Mouse (Mus musculus) intestine, postnatal 0 days (tissue): ENCODE results near the gene Prkrip1. TPM values are rescaled to one million over a fixed set of nuclear protein-coding genes. Genes with fewer than 3 reads are reported as not detected.
"Not testable (repeated sequence)": the region's sequence is repeated elsewhere in the genome, so short reads cannot be mapped to it uniquely, and the experiment has no call there.

Experiments used
- ATAC-seq: fragments of 200-750 bp; cut with Nextera tagmentation; 2 replicates; pipeline ENCODE4 v1.8.0; 2017; ENCODE audit warnings: mild to moderate bottlenecking, moderate TSS enrichment, moderate library complexity
- H3K27ac ChIP-seq: fragments of 300-500 bp; sonication (generic); 2 replicates; pipeline ENCODE4 v1.5.1; 2014; ENCODE audit warnings: mild to moderate bottlenecking, low read depth, low read length, moderate library complexity
- H3K27me3 ChIP-seq: fragments of 300-500 bp; sonication (generic); replicated peaks from 2 replicates; pipeline ENCODE4 v1.6.1; 2014; ENCODE audit warnings: low read length, mixed read lengths; ENCODE audit not compliant: control insufficient read depth, insufficient read depth
- H3K36me3 ChIP-seq: fragments of 300-500 bp; sonication (generic); 2 replicates; pipeline ENCODE4 v1.6.1; 2014; ENCODE audit warnings: mild to moderate bottlenecking, moderate library complexity; ENCODE audit not compliant: control insufficient read depth, insufficient read depth
- H3K4me1 ChIP-seq: fragments of 300-500 bp; sonication (generic); replicated peaks from 2 replicates; pipeline ENCODE4 v1.6.1; 2014; ENCODE audit warnings: antibody characterized with exemption, low read length, mixed read lengths; ENCODE audit not compliant: control insufficient read depth, insufficient read depth
- H3K4me2 ChIP-seq: fragments of 300-500 bp; sonication (generic); replicated peaks from 2 replicates; pipeline ENCODE4 v1.6.1; 2014; ENCODE audit warnings: low read depth, mild to moderate bottlenecking, moderate library complexity
- H3K4me3 ChIP-seq: fragments of 300-500 bp; sonication (generic); 2 replicates; pipeline ENCODE4 v1.5.1; 2014; ENCODE audit warnings: low read depth, low read length
- H3K9ac ChIP-seq: fragments of 300-500 bp; sonication (generic); 2 replicates; pipeline ENCODE4 v1.6.1; 2014; ENCODE audit warnings: mild to moderate bottlenecking, low read depth, low read length
- H3K9me3 ChIP-seq: fragments of 300-500 bp; sonication (generic); 2 replicates; pipeline ENCODE4 v1.6.1; 2016; ENCODE audit warnings: mixed run types; ENCODE audit not compliant: control insufficient read depth
- CTCF ChIP-seq: sonication (generic); IDR thresholded peaks from 2 replicates; pipeline ENCODE4 v1.5.1; 2016; ENCODE audit warnings: low read depth, mild to moderate bottlenecking, control low read depth, antibody characterized with exemption, moderate library complexity
- WGBS: fragments of 180-500 bp; shearing (Covaris S2); extraction: QIAGEN DNeasy Blood & Tissue Kit; methylation state at CpG from one replicate; pipeline ENCODE4 v1.1.7; 2014; 5-methylcytosine and 5-hydroxymethylcytosine counted together
- polyA plus RNA-seq: library from polyadenylated mRNA; unstranded; fragments of >200 nt; fragmentation: Nextera tagmentation; extraction: Ambion mirVana; gene quantifications from 2 replicates; pipeline ENCODE4 v1.2.1, GENCODE M21; 2015

The Prkrip1 gene
- polyA plus RNA-seq, 1 experiment from 2014 or later = 37.7 TPM

DNA sequence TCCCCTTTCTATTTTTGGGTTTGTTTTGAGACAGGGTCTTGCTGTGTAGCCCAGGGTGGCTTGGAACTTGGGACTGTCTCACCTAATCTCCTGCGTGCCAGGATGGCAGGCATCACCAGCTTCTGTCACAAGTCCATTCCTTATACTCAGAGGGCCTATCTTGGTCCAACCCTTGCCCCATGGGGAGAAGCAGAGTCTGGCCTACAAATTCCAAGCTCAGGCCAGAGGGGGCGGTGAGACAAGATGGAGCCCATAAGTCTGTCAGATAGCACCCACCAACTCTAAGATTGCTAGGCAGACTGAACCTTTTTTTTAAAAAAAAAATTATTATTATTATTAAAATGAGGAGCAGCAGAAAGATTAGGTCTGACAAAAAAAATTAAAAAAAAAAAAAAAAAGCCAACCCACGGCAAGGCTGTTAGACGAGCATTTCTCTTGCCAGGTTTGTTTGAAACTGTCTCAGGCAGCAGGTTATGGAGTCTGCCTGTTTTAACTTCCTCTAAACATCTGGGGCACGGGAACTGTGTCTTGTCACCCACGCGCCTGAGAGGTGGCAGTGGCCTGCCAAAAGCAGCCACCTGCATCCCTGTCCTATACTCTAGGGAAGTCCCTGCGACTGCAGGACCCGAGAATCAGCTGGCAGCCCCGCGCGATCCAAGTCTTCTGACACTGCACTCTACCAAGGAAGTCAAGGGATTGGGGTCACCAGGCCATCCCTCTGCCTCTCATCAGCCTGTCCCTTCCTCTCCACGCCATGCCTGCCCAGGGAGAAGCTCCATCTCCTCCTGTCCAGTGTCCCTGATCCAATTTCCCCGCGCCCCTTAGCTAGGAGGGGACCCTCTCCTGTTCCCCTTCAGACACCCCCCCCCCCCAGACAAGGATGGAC is 28.9 kb downstream of the Prkrip1 start:
- Histone ChIP-seq H3K36me3 (no peaks in the 10 kb centered on the region; the same call in 1 of the 2 replicates), H3K27ac (peak overlapping the region; percentile 79), H3K9ac (peak overlapping the region; percentile 47), H3K4me3 (peak overlapping the region; percentile 52), H3K9me3 (0 out of 2 replicates have a peak, but pooled peaks cover 3% of the 10 kb centered on the region), H3K27me3 (no peaks in the 10 kb centered on the region), H3K4me1 (0 out of 2 replicates have a peak, but pooled peaks cover 10% of the 10 kb centered on the region), H3K4me2 (peak overlapping the region; percentile 91)
- TF ChIP-seq CTCF = no peak
- ATAC-seq = peak; percentile 11
- WGBS = 17% methylated on average over 15 of the region's 15 CpGs

- Histone ChIP-seq H3K4me3 (no peak overlapping the region), H3K27me3 (no peaks in the 10 kb centered on the region), H3K4me2 (no peak overlapping the region), H3K4me1 (0 out of 2 replicates have a peak, but pooled peaks cover 8% of the 10 kb centered on the region), H3K9me3 (0 out of 2 replicates have a peak, but pooled peaks cover 3% of the 10 kb centered on the region), H3K9ac (no peak overlapping the region), H3K36me3 (no peaks in the 10 kb centered on the region; the same call in 1 of the 2 replicates), H3K27ac (no peak overlapping the region)
- WGBS = 93% methylated on average over 3 of the region's 3 CpGs
- peak; percentile 53 for TF ChIP-seq CTCF
- no peak for ATAC-seq
Measured at GRCm38 (mm10) chr5:136168071-136168470, 30.7 kb downstream of the Prkrip1 start.

DNA sequence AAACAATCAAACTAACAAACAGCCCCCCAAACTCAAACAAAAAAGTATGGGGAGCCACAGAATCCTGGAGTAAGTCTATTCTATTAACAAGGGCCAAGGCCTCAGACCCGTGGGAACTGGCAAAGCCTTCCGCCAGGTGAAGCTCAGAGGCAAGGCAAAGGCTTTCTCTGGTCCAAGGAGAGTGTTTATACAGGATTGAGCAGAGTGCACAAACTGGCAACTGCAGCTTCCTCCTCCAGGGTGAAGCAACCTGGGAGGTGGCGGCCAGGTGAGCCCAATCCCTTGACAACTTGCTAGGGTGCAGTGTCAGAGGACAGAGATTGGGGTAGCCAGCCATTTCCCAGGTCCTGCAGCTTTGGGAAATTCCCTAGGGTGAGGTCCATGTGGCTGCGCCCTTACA is 31.5 kb downstream of the Prkrip1 start:
- Histone ChIP-seq H3K27ac (no peak overlapping the region), H3K36me3 (no peaks in the 10 kb centered on the region; the same call in 1 of the 2 replicates), H3K9me3 (0 out of 2 replicates have a peak, but pooled peaks cover 3% of the 10 kb centered on the region), H3K9ac (no peak overlapping the region), H3K4me3 (no peak overlapping the region), H3K4me1 (0 out of 2 replicates have a peak, but pooled peaks cover 2% of the 10 kb centered on the region), H3K4me2 (no peak overlapping the region), H3K27me3 (no peaks in the 10 kb centered on the region)
- TF ChIP-seq CTCF = no peak
- 83% methylated on average over 4 of the region's 4 CpGs for whole genome bisulfite sequencing
- no peak for ATAC-seq

- Histone ChIP-seq H3K9me3 (0 out of 2 replicates have a peak, but pooled peaks cover 3% of the 10 kb centered on the region), H3K4me1 (no peaks in the 10 kb centered on the region), H3K27me3 (no peaks in the 10 kb centered on the region), H3K4me3 (no peak overlapping the region), H3K27ac (no peak overlapping the region), H3K9ac (no peak overlapping the region), H3K36me3 (peaks cover 7% of the 10 kb centered on the region), H3K4me2 (no peak overlapping the region)
- WGBS = 82% methylated on average over 8 of the region's 8 CpGs
- no peak for ATAC-seq
- TF ChIP-seq CTCF = no peak
Measured at GRCm38 (mm10) chr5:136165246-136165645, 33.5 kb downstream of the Prkrip1 start.

- H3K27me3 ChIP-seq = no peaks in the 10 kb centered on the region
- H3K4me1 ChIP-seq = no peaks in the 10 kb centered on the region
- no peak overlapping the region for H3K9ac ChIP-seq
- H3K4me2 ChIP-seq = no peak overlapping the region
- peaks cover 7% of the 10 kb centered on the region for H3K36me3 ChIP-seq
- no peak overlapping the region for H3K4me3 ChIP-seq
- no peak overlapping the region for H3K27ac ChIP-seq
- ATAC-seq = no peak
- H3K9me3 ChIP-seq = 0 out of 2 replicates have a peak, but pooled peaks cover 3% of the 10 kb centered on the region
- no peak for TF ChIP-seq CTCF
- 82% methylated on average over 11 of the region's 11 CpGs for WGBS
Measured at GRCm38 (mm10) chr5:136163807-136164474, 34.8 kb downstream of the Prkrip1 start.

GRCm38 (mm10) chr5:136160084-136160483 is 38.7 kb downstream of the Prkrip1 start:
- not testable (repeated sequence) for ATAC-seq, H3K4me2 ChIP-seq, H3K4me1 ChIP-seq, H3K36me3 ChIP-seq, H3K27ac ChIP-seq, H3K4me3 ChIP-seq, H3K27me3 ChIP-seq, H3K9ac ChIP-seq, H3K9me3 ChIP-seq
- WGBS = 86% methylated on average over 11 of the region's 12 CpGs
